Mouse (Mus musculus): ENCODE data around the gene Foxo6. TPM values are rescaled to one million over a fixed set of nuclear protein-coding genes. Genes with fewer than 3 reads are reported as not detected.

Foxo6 gene
- 0.15 and 0.25 TPM in 2 replicates for polyA plus RNA-seq (2016; fragmentation: Nextera tagmentation; extraction: Ambion mirVana)

GRCm38 (mm10) chr4:120287290-120288111 lies at the start of gene Foxo6:
Foxo6 (minus strand) TSS chr4:120287349.
- peak; percentile 85 for ATAC-seq (ENCODE audit: low FRiP score, low read depth)
- Histone ChIP-seq H3K4me3 (peak within 1 kb of the TSS; percentile 76), H3K36me3 (no peaks in the 10 kb centered on the region), H3K4me2 (replicated peaks) (peak within 1 kb of the TSS; percentile 100), H3K9ac (replicated peaks) (peak within 1 kb of the TSS; percentile 72), H3K9me3 (no peaks in the 10 kb centered on the region), H3K27ac (replicated peaks) (peak within 1 kb of the TSS; percentile 52), H3K4me1 (peaks cover 46% of the 10 kb centered on the region), H3K27me3 (peaks cover 79% of the 10 kb centered on the region)
- WGBS: 0% methylated on average over 63 of the region's 99 CpGs

GRCm38 (mm10) chr4:120334316-120334715 lies 47.2 kb upstream of the Foxo6 start:
- H3K27me3 ChIP-seq: peaks cover 9% of the 10 kb centered on the region; the same call in 1 of the 2 replicates

GRCm38 (mm10) chr4:120332934-120333421 lies 45.8 kb upstream of the Foxo6 start:
- Histone ChIP-seq H3K4me3 (no peak overlapping the region), H3K9me3 (no peaks in the 10 kb centered on the region), H3K4me1 (peaks cover 18% of the 10 kb centered on the region), H3K27ac (replicated peaks) (peak overlapping the region; percentile 75), H3K27me3 (peaks cover 9% of the 10 kb centered on the region; the same call in 1 of the 2 replicates), H3K36me3 (no peaks in the 10 kb centered on the region), H3K9ac (replicated peaks) (no peak overlapping the region), H3K4me2 (replicated peaks) (peak overlapping the region; percentile 34)
- ATAC-seq (ENCODE audit: low FRiP score, low read depth): peak; percentile 77
- WGBS: 13% methylated on average over 11 of the region's 11 CpGs

More at GRCm38 (mm10) chr4:120334316-120334715, 47.2 kb upstream of the Foxo6 start:
- Histone ChIP-seq H3K27ac (replicated peaks) (no peak overlapping the region), H3K4me3 (no peak overlapping the region), H3K36me3 (no peaks in the 10 kb centered on the region), H3K4me2 (replicated peaks) (no peak overlapping the region), H3K4me1 (peaks cover 18% of the 10 kb centered on the region), H3K9me3 (no peaks in the 10 kb centered on the region), H3K9ac (replicated peaks) (no peak overlapping the region)
- WGBS: 93% methylated on average over 4 of the region's 4 CpGs
- ATAC-seq (ENCODE audit: low FRiP score, low read depth): no peak

- peak overlapping the region; percentile 75 for H3K27ac ChIP-seq (replicated peaks)
- peak; percentile 66 for ATAC-seq (ENCODE audit: low FRiP score, low read depth)
Observed at GRCm38 (mm10) chr4:120332405-120332933, 45.3 kb upstream of the Foxo6 start.

GRCm38 (mm10) chr4:120331992-120332391 lies 44.8 kb upstream of the Foxo6 start:
- WGBS: 82% methylated on average over 7 of the region's 7 CpGs
- ATAC-seq (ENCODE audit: low FRiP score, low read depth): no peak

More at GRCm38 (mm10) chr4:120332405-120332933, 45.3 kb upstream of the Foxo6 start:
- Histone ChIP-seq H3K4me1 (peaks cover 18% of the 10 kb centered on the region), H3K4me2 (replicated peaks) (peak overlapping the region; percentile 34), H3K9ac (replicated peaks) (no peak overlapping the region), H3K9me3 (no peaks in the 10 kb centered on the region), H3K4me3 (no peak overlapping the region), H3K36me3 (no peaks in the 10 kb centered on the region), H3K27me3 (peaks cover 9% of the 10 kb centered on the region; the same call in 1 of the 2 replicates)
- WGBS: 20% methylated on average over 7 of the region's 7 CpGs

GRCm38 (mm10) chr4:120331541-120331940 lies 44.4 kb upstream of the Foxo6 start:
- no peak overlapping the region for H3K9ac ChIP-seq (replicated peaks)
- H3K27ac ChIP-seq (replicated peaks): no peak overlapping the region
- no peaks in the 10 kb centered on the region for H3K9me3 ChIP-seq
- no peaks in the 10 kb centered on the region for H3K36me3 ChIP-seq
- H3K27me3 ChIP-seq: peaks cover 9% of the 10 kb centered on the region; the same call in 1 of the 2 replicates
- H3K4me3 ChIP-seq: no peak overlapping the region
- peaks cover 18% of the 10 kb centered on the region for H3K4me1 ChIP-seq
- no peak for ATAC-seq (ENCODE audit: low FRiP score, low read depth)
- WGBS: 92% methylated on average over 2 of the region's 2 CpGs
- H3K4me2 ChIP-seq (replicated peaks): no peak overlapping the region

More at GRCm38 (mm10) chr4:120331992-120332391, 44.8 kb upstream of the Foxo6 start:
- H3K27me3 ChIP-seq: peaks cover 9% of the 10 kb centered on the region; the same call in 1 of the 2 replicates
- H3K9me3 ChIP-seq: no peaks in the 10 kb centered on the region
- H3K4me2 ChIP-seq (replicated peaks): no peak overlapping the region
- H3K4me1 ChIP-seq: peaks cover 18% of the 10 kb centered on the region
- no peaks in the 10 kb centered on the region for H3K36me3 ChIP-seq
- H3K27ac ChIP-seq (replicated peaks): peak overlapping the region; percentile 75; the same call in 1 of the 2 replicates
- H3K9ac ChIP-seq (replicated peaks): no peak overlapping the region
- H3K4me3 ChIP-seq: no peak overlapping the region

GRCm38 (mm10) chr4:120325748-120326147 lies 38.6 kb upstream of the Foxo6 start:
- Histone ChIP-seq H3K4me3 (no peak overlapping the region), H3K36me3 (no peaks in the 10 kb centered on the region), H3K4me2 (replicated peaks) (no peak overlapping the region), H3K9ac (replicated peaks) (no peak overlapping the region), H3K4me1 (no peaks in the 10 kb centered on the region), H3K27ac (replicated peaks) (no peak overlapping the region), H3K9me3 (no peaks in the 10 kb centered on the region), H3K27me3 (peaks cover 8% of the 10 kb centered on the region)
- ATAC-seq (ENCODE audit: low FRiP score, low read depth): no peak
- 84% methylated on average over 4 of the region's 4 CpGs for WGBS

GRCm38 (mm10) chr4:120325051-120325450 lies 37.9 kb upstream of the Foxo6 start:
- Histone ChIP-seq H3K27me3 (peaks cover 8% of the 10 kb centered on the region), H3K9ac (replicated peaks) (no peak overlapping the region), H3K36me3 (no peaks in the 10 kb centered on the region), H3K4me2 (replicated peaks) (no peak overlapping the region), H3K4me3 (no peak overlapping the region), H3K9me3 (no peaks in the 10 kb centered on the region), H3K4me1 (no peaks in the 10 kb centered on the region), H3K27ac (replicated peaks) (no peak overlapping the region)
- WGBS: 82% methylated on average over 6 of the region's 6 CpGs
- no peak for ATAC-seq (ENCODE audit: low FRiP score, low read depth)

GRCm38 (mm10) chr4:120323858-120324257 lies 36.7 kb upstream of the Foxo6 start:
- Histone ChIP-seq H3K9ac (replicated peaks) (no peak overlapping the region), H3K9me3 (no peaks in the 10 kb centered on the region), H3K36me3 (no peaks in the 10 kb centered on the region), H3K27me3 (peaks cover 8% of the 10 kb centered on the region), H3K4me2 (replicated peaks) (no peak overlapping the region), H3K27ac (replicated peaks) (no peak overlapping the region), H3K4me3 (no peak overlapping the region), H3K4me1 (no peaks in the 10 kb centered on the region)
- ATAC-seq (ENCODE audit: low FRiP score, low read depth): no peak
- WGBS: 90% methylated on average over 1 of the region's 1 CpGs

- no peak overlapping the region for H3K4me3 ChIP-seq
- 27% methylated on average over 6 of the region's 6 CpGs for WGBS
- H3K9me3 ChIP-seq: no peaks in the 10 kb centered on the region
- no peak overlapping the region for H3K27ac ChIP-seq (replicated peaks)
- H3K4me1 ChIP-seq: no peaks in the 10 kb centered on the region
- no peaks in the 10 kb centered on the region for H3K36me3 ChIP-seq
- no peak overlapping the region for H3K9ac ChIP-seq (replicated peaks)
- H3K4me2 ChIP-seq (replicated peaks): no peak overlapping the region
- peaks cover 8% of the 10 kb centered on the region for H3K27me3 ChIP-seq
- no peak for ATAC-seq (ENCODE audit: low FRiP score, low read depth)
Observed at GRCm38 (mm10) chr4:120323198-120323597, 36.0 kb upstream of the Foxo6 start.

GRCm38 (mm10) chr4:120317541-120317940 lies 30.4 kb upstream of the Foxo6 start:
- Histone ChIP-seq H3K4me1 (no peaks in the 10 kb centered on the region), H3K27ac (replicated peaks) (no peak overlapping the region), H3K27me3 (0 out of 2 replicates have a peak, but pooled peaks cover 3% of the 10 kb centered on the region), H3K36me3 (no peaks in the 10 kb centered on the region), H3K4me2 (replicated peaks) (no peak overlapping the region), H3K4me3 (no peak overlapping the region), H3K9ac (replicated peaks) (no peak overlapping the region), H3K9me3 (no peaks in the 10 kb centered on the region)
- WGBS: 44% methylated on average over 2 of the region's 2 CpGs
- ATAC-seq (ENCODE audit: low FRiP score, low read depth): no peak

- H3K27ac ChIP-seq (replicated peaks): no peak overlapping the region
Observed at GRCm38 (mm10) chr4:120316716-120317115, 29.6 kb upstream of the Foxo6 start.

More at GRCm38 (mm10) chr4:120316716-120317115, 29.6 kb upstream of the Foxo6 start:
- H3K9ac ChIP-seq (replicated peaks): no peak overlapping the region
- WGBS: 57% methylated on average over 4 of the region's 4 CpGs
- ATAC-seq (ENCODE audit: low FRiP score, low read depth): no peak
- 0 out of 2 replicates have a peak, but pooled peaks cover 3% of the 10 kb centered on the region for H3K27me3 ChIP-seq
- no peak overlapping the region for H3K4me2 ChIP-seq (replicated peaks)
- H3K4me1 ChIP-seq: no peaks in the 10 kb centered on the region
- no peaks in the 10 kb centered on the region for H3K36me3 ChIP-seq
- no peak overlapping the region for H3K4me3 ChIP-seq
- no peaks in the 10 kb centered on the region for H3K9me3 ChIP-seq
